Mouse (Mus musculus) brain, embryonic 14.5 days (tissue): Measurements from ENCODE around the gene Dbr1.

Source experiments
- CTCF ChIP-seq: fragments of 200-500 bp; IDR thresholded peaks from 2 replicates; pipeline ENCODE4 v1.5.1; 2012; ENCODE audit warnings: inconsistent platforms, mild to moderate bottlenecking, moderate library complexity, borderline replicate concordance; ENCODE audit not compliant: insufficient read depth, insufficient read length; ENCODE audit errors: extremely low read depth
- POLR2A ChIP-seq: fragments of 200-500 bp; IDR thresholded peaks from 2 replicates; pipeline ENCODE4 v1.6.1; 2012; ENCODE audit warnings: mild to moderate bottlenecking, inconsistent platforms, borderline replicate concordance; ENCODE audit not compliant: poor library complexity, insufficient read depth, insufficient read length, severe bottlenecking; ENCODE audit errors: extremely low read depth

- TF ChIP-seq CTCF = no peak
- peak; percentile 16; the same call in 1 of the 2 replicates for TF ChIP-seq POLR2A
Observed at GRCm38 (mm10) chr9:99629281-99630011, 53.8 kb downstream of the Dbr1 start, which contains the start of gene Dzip1l.
